Mouse (Mus musculus): ENCODE measurements around the gene Zbtb44. TPM values are rescaled to one million over a fixed set of nuclear protein-coding genes. Genes with fewer than 3 reads are reported as not detected.

The Zbtb44 gene
- polyA plus RNA-seq, 1 experiment from 2014 or later, result 4.6 TPM

DNA sequence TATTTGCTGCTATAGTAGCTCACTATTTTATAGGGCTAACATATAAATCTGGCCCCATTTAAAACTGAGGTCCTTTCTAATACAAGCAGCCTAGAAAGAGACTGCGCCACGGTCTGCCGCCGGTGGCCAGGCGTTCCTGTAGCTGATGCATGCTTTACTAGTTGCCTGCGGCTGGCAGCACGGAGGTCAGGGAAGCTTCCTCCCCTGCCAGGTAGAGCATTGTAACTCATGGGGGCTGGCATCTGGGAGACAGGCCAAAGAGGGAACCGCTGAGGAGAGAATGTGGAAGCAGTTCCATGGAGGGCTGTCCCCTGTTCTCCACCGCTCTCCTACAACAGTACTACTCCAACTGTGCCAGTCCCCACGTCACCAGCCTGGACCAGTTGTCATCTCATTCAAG lies 44.4 kb downstream of the Zbtb44 start:
- Histone ChIP-seq H3K9ac (no peak overlapping the region), H3K4me3 (no peak overlapping the region), H3K27ac (replicated peaks) (no peak overlapping the region), H3K4me1 (replicated peaks) (no peaks in the 10 kb centered on the region), H3K4me2 (no peak overlapping the region), H3K9me3 (no peaks in the 10 kb centered on the region), H3K36me3 (no peaks in the 10 kb centered on the region), H3K27me3 (no peaks in the 10 kb centered on the region)
- 78% methylated on average over 10 of the region's 10 CpGs for WGBS
- ATAC-seq (ENCODE audit: low FRiP score, low read depth), result no peak

DNA sequence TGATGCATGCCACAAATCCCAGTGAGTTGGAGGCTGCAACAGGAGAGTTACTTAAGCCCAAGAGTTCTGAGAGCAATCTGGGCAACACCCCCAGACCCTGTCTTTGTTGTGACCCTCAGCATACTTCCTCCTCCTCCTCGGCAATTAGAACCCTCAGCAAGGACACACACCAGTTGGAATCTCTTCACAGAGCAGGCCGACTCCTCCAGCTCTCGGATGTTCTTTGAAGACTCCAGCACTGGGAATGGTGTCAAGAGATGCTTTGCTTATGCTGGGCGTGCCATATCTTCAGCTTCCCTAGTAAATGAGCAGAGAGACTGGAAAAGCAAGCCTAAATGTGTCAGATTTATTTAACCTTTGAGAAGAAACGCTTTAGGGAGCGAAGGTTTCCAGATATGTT lies 50.3 kb downstream of the Zbtb44 start:
- ATAC-seq (ENCODE audit: low FRiP score, low read depth), result no peak
- Histone ChIP-seq H3K9ac (no peak overlapping the region), H3K27me3 (0 out of 2 replicates have a peak, but pooled peaks cover 2% of the 10 kb centered on the region), H3K4me1 (replicated peaks) (peaks cover 5% of the 10 kb centered on the region), H3K4me2 (no peak overlapping the region), H3K27ac (replicated peaks) (no peak overlapping the region), H3K9me3 (no peaks in the 10 kb centered on the region), H3K36me3 (no peaks in the 10 kb centered on the region), H3K4me3 (no peak overlapping the region)
- 81% methylated on average over 6 of the region's 6 CpGs for WGBS

DNA sequence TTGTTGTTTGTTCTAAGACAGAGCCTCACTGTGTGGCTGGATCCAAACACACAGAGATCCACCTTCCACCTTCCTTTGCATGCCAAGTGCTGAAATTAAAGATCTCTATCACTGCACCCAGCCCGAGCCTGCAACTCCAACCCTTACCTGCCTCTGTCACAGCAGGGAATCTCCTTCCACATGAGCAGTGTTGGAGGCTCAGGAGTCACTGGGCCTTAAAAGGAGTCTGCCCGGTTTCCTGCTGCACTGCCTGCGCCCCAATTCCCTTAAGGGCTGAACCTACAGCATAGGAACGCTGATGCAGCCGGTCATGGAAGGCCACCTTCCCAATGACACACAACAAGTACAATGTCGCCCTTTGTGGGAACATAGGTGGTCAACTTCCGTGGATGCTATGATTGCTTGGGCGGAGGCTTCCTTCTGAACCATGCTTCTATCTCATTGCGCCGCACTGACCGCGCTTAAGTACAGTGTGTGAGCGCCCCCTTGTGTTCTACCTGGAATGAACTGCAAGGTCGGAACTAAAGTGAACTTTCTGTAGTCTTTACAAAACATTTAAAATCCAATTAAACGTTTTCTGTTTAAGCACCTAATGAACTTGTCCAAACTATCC lies 51.7 kb downstream of the Zbtb44 start:
- Histone ChIP-seq H3K27me3 (0 out of 2 replicates have a peak, but pooled peaks cover 2% of the 10 kb centered on the region), H3K36me3 (no peaks in the 10 kb centered on the region), H3K4me1 (replicated peaks) (peaks cover 5% of the 10 kb centered on the region), H3K27ac (replicated peaks) (no peak overlapping the region), H3K9ac (peak overlapping the region; percentile 39), H3K4me2 (peak overlapping the region; percentile 52), H3K9me3 (no peaks in the 10 kb centered on the region), H3K4me3 (peak overlapping the region; percentile 29)
- 6% methylated on average over 15 of the region's 15 CpGs for WGBS
- ATAC-seq (ENCODE audit: low FRiP score, low read depth), result peak; percentile 69

DNA sequence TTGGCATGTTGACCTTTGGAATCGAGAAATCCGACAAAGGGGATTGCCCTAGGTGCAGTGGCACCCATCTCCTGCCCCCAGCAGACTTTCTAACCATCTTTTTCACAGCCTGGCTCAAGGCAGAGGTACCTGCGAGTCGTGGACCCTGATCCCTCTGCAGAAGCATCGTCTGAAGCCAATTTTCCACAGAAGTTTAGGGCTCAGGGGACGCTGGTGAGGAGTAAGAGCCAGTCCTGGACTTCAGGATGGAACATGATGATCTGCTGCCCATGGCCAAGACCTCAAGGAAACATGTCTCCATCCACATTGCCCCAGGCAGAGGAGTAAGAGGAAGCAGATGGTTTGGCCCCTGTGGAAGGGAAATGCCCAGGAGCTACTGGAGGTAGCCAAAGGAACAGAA lies 52.3 kb downstream of the Zbtb44 start:
- H3K4me1 ChIP-seq (replicated peaks), result peaks cover 5% of the 10 kb centered on the region
- no peak overlapping the region for H3K4me2 ChIP-seq
- no peaks in the 10 kb centered on the region for H3K36me3 ChIP-seq
- H3K27ac ChIP-seq (replicated peaks), result no peak overlapping the region
- H3K9me3 ChIP-seq, result no peaks in the 10 kb centered on the region
- no peak overlapping the region for H3K4me3 ChIP-seq
- H3K27me3 ChIP-seq, result 0 out of 2 replicates have a peak, but pooled peaks cover 2% of the 10 kb centered on the region
- H3K9ac ChIP-seq, result no peak overlapping the region
- 72% methylated on average over 6 of the region's 6 CpGs for WGBS
- no peak for ATAC-seq (ENCODE audit: low FRiP score, low read depth)

DNA sequence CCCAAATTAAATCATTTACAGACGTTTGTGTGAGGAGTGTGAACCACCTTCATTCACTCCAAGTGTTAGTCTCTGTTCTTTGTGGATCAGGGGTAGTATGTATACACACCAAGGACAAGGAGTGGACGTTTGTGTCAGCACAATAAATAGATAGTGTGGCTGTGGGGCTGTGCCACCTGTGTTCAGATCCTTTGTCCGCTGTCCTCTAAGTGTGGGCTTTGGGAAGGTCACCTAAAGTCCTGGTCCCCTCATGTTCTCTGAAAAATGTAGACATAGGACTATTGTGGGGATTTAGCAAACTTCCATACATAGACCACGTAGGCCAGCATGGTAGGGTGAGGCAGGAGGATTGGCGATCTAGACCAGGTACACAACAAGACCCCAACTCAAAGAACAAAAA lies 55.1 kb downstream of the Zbtb44 start:
- H3K27ac ChIP-seq (replicated peaks), result no peak overlapping the region
- WGBS, result 78% methylated on average over 5 of the region's 5 CpGs
- H3K4me3 ChIP-seq, result no peak overlapping the region
- 0 out of 2 replicates have a peak, but pooled peaks cover 2% of the 10 kb centered on the region for H3K27me3 ChIP-seq
- no peak overlapping the region for H3K9ac ChIP-seq
- H3K4me2 ChIP-seq, result no peak overlapping the region
- H3K36me3 ChIP-seq, result no peaks in the 10 kb centered on the region
- ATAC-seq (ENCODE audit: low FRiP score, low read depth), result no peak
- H3K9me3 ChIP-seq, result no peaks in the 10 kb centered on the region
- peaks cover 5% of the 10 kb centered on the region for H3K4me1 ChIP-seq (replicated peaks)

DNA sequence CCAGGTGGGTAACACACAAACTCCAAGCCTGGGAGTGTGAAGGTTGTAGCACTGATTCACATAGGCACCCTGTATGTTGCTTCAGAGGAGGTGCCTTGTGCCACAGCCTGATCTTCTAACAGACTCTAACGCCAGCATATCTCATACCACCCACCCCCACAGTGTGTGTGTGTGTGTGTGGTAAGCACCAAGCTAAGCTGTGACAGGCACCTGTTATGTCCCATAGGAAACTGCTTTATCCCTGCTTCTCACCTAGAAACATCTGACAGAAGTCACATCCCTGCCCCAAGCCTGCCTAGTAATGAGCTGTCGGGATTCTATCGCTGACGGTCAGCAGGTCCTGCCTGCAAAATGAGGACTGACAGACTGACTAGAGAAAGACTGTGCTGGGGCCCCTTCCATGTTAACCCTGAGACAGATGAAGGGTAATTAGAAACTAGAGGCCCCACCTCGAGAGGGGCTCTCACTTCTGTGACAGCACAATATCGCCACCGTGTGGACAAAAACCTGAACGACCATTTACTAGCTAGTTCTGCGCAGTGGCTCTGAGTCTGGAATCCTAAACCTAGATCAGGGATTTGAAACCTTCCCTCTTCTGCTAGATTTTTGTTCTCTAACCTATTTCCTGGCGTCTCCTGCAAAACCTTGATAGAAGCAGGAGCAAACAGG lies 55.8 kb downstream of the Zbtb44 start:
- H3K27me3 ChIP-seq, result 0 out of 2 replicates have a peak, but pooled peaks cover 2% of the 10 kb centered on the region
- no peaks in the 10 kb centered on the region for H3K9me3 ChIP-seq
- no peak overlapping the region for H3K4me3 ChIP-seq
- H3K4me2 ChIP-seq, result no peak overlapping the region
- WGBS, result 23% methylated on average over 10 of the region's 10 CpGs
- H3K36me3 ChIP-seq, result no peaks in the 10 kb centered on the region
- no peak overlapping the region for H3K9ac ChIP-seq
- H3K4me1 ChIP-seq (replicated peaks), result peaks cover 5% of the 10 kb centered on the region
- H3K27ac ChIP-seq (replicated peaks), result no peak overlapping the region
- ATAC-seq (ENCODE audit: low FRiP score, low read depth), result peak; percentile 45

DNA sequence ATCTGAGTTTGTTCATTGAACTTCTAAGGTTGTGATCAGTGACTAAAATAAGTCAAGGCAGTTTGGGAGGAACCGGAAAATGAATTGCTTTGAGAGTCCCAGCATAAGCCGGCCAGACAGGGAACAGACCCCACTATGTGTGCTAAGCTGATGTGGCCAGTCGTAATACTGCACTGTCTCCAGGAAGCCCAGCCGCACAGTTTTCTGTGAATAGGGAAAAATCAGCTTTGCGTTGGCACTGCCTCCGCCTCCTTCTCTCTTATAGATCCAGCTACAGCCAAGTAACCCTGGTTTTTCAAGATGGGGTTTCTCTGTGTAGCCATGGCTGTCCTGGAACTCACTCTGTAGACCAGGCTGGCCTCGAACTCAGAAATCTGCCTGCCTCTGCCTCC lies 56.3 kb downstream of the Zbtb44 start:
- no peak for ATAC-seq (ENCODE audit: low FRiP score, low read depth)
- H3K4me3 ChIP-seq, result no peak overlapping the region
- H3K27me3 ChIP-seq, result 0 out of 2 replicates have a peak, but pooled peaks cover 2% of the 10 kb centered on the region
- WGBS, result 82% methylated on average over 7 of the region's 7 CpGs
- peaks cover 5% of the 10 kb centered on the region for H3K4me1 ChIP-seq (replicated peaks)
- no peak overlapping the region for H3K9ac ChIP-seq
- H3K27ac ChIP-seq (replicated peaks), result no peak overlapping the region
- no peaks in the 10 kb centered on the region for H3K36me3 ChIP-seq
- H3K9me3 ChIP-seq, result no peaks in the 10 kb centered on the region
- no peak overlapping the region for H3K4me2 ChIP-seq

DNA sequence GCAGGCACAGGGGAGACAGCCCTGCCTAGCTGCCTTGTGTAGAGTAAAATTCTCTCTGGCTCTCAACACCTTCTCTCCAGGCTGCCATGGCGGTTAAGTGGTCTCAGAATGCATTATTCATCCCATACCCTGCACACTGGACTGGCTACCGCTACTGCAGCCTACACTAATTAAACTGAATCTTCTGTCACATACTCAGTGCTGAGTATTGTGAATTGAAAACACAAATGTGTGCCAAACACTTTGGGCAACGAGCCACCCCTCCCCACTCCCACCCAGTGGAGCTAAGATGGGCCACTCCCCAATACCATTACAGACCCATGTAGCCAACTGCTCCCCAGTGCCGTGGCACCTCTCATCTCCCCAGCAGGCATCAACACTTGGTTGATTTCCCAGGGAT lies 57.0 kb downstream of the Zbtb44 start:
- Histone ChIP-seq H3K4me2 (no peak overlapping the region), H3K36me3 (no peaks in the 10 kb centered on the region), H3K4me3 (no peak overlapping the region), H3K27ac (replicated peaks) (no peak overlapping the region), H3K27me3 (0 out of 2 replicates have a peak, but pooled peaks cover 2% of the 10 kb centered on the region), H3K4me1 (replicated peaks) (no peaks in the 10 kb centered on the region), H3K9ac (no peak overlapping the region), H3K9me3 (no peaks in the 10 kb centered on the region)
- WGBS, result 62% methylated on average over 4 of the region's 4 CpGs
- no peak for ATAC-seq (ENCODE audit: low FRiP score, low read depth)

DNA sequence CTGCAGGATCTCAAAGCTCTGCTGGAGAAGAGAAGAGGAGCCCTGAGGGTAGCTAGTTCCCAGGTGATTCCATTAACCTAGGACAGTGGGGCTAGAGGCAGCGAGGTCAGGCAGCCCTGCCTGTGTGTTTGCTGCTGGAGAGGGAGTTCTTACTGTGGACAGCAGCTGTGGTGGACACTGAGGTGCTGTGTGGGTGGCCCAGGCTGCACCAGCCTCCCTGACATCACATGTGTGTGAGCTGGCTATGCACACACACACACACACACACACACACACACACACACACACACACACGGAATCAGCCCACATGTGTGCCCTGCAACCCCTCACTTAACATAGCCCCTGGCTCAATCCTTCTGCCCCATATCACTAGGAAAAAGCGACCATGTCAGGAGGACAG lies 57.7 kb downstream of the Zbtb44 start:
- no peak overlapping the region for H3K27ac ChIP-seq (replicated peaks)
- no peak overlapping the region for H3K4me2 ChIP-seq
- H3K4me3 ChIP-seq, result no peak overlapping the region
- 0 out of 2 replicates have a peak, but pooled peaks cover 2% of the 10 kb centered on the region for H3K27me3 ChIP-seq
- H3K9ac ChIP-seq, result no peak overlapping the region
- H3K36me3 ChIP-seq, result no peaks in the 10 kb centered on the region
- ATAC-seq (ENCODE audit: low FRiP score, low read depth), result no peak
- H3K9me3 ChIP-seq, result no peaks in the 10 kb centered on the region
- no peaks in the 10 kb centered on the region for H3K4me1 ChIP-seq (replicated peaks)
- WGBS, result 73% methylated on average over 3 of the region's 3 CpGs

DNA sequence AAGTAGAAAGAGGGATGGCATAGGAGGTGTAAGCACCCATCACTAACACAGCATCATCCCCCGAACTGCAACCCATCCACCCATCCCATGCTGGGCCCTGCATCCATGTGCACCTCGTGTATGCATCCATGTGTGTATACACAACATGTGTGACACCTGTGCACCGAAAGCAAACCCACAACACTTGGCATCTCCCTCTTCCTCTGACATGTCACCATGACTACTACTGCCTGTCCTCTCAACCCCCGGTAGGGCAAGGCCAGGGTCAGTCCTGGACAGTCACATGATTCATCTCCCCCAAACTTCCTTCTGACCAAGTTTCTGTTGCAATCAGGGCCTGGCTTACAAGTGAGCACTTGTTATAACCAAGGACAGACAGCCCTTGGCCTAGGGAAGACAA lies 58.4 kb downstream of the Zbtb44 start:
- Histone ChIP-seq H3K9ac (no peak overlapping the region), H3K4me1 (replicated peaks) (no peaks in the 10 kb centered on the region), H3K36me3 (no peaks in the 10 kb centered on the region), H3K27ac (replicated peaks) (no peak overlapping the region), H3K27me3 (no peaks in the 10 kb centered on the region), H3K4me2 (no peak overlapping the region), H3K9me3 (no peaks in the 10 kb centered on the region), H3K4me3 (no peak overlapping the region)
- ATAC-seq (ENCODE audit: low FRiP score, low read depth), result no peak
- WGBS, result 85% methylated on average over 4 of the region's 4 CpGs

DNA sequence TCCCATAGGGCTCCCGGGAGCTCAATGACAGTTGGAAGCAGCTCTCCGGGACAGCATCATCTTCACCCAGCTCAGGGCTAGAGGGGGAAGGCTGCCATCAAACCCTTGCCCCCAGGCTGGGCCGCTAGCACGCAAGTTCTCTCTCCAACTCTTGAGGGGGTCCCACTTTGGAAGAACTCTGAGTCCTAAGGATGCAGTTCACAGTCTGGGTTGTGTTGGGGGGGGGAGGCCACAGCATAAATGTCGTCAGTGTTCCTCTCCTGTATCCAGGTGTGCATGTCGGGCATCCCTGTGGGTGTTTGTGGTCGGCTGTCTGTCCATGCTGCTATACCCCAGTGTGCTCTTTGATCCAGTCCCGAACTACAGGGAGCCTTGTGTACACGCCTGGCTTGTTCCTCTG lies 59.1 kb downstream of the Zbtb44 start:
- Histone ChIP-seq H3K9ac (no peak overlapping the region), H3K4me2 (no peak overlapping the region), H3K36me3 (no peaks in the 10 kb centered on the region), H3K4me1 (replicated peaks) (no peaks in the 10 kb centered on the region), H3K27ac (replicated peaks) (no peak overlapping the region), H3K9me3 (no peaks in the 10 kb centered on the region), H3K27me3 (no peaks in the 10 kb centered on the region), H3K4me3 (no peak overlapping the region)
- WGBS, result 82% methylated on average over 9 of the region's 9 CpGs
- ATAC-seq (ENCODE audit: low FRiP score, low read depth), result no peak

DNA sequence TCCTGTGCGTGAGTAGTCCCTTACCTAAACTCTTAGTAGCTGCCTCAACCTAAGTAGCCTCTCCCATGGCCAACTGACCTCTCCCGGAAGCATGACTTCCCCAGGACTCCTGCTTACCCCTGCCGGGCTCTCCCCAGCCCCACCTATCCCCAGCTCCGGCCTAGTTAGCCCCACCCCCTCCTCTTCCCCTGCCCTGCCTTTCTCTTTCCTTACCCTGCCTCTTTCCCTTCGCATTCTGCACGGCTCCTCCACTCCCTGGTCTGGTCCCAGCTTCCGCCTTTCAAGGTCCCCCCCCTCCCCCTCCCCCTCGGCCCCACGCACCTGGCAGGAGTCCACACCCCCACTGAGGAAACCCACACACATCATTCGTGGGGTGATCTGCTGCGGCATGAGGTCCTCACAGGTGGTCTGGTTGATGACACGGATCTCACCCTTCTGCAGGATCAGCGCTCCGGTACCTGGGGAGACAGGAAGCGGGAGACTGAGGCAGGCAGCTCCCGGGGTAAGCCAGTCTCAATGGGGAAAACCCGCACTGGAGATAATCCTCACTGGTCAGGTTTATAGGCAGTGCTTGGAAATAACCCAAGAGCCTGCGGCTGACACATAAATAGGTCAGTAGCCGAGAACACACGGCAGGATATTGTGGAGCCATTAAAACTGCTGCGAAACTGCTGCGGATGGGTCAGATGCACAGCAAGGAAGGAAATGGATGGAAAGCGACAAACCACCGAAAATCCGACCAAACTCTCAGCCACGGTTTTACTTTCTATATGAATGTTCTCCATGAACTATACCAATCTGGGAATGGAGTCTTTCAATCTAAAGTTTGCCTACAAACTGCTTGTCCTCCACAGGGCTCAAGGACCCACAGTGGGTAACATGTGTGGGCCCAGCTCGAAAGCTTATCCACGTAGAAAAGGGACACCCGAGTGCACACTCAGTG lies 59.9 kb downstream of the Zbtb44 start:
- H3K4me1 ChIP-seq (replicated peaks), result no peaks in the 10 kb centered on the region
- 80% methylated on average over 29 of the region's 29 CpGs for WGBS

More for the DNA sequence above, 59.9 kb downstream of the Zbtb44 start:
- ATAC-seq (ENCODE audit: low FRiP score, low read depth), result no peak
- Histone ChIP-seq H3K27ac (replicated peaks) (no peak overlapping the region), H3K9me3 (no peaks in the 10 kb centered on the region), H3K9ac (no peak overlapping the region), H3K36me3 (no peaks in the 10 kb centered on the region), H3K4me2 (no peak overlapping the region), H3K4me3 (no peak overlapping the region), H3K27me3 (no peaks in the 10 kb centered on the region)
